Mouse (Mus musculus) thymus, adult 2 months (tissue): Measurements from ENCODE around the gene Atxn3.

Experiments
- CTCF ChIP-seq: fragments of 200-500 bp; IDR thresholded peaks from 2 replicates; pipeline ENCODE4 v1.5.1; 2012; ENCODE audit warnings: mild to moderate bottlenecking, control low read depth, low read length, moderate library complexity, borderline replicate concordance; ENCODE audit not compliant: control insufficient read depth, poor library complexity, insufficient read depth; ENCODE audit errors: extremely low read depth
- POLR2A ChIP-seq: fragments of 200-500 bp; IDR thresholded peaks from 2 replicates; pipeline ENCODE4 v1.6.1; 2012; ENCODE audit warnings: mild to moderate bottlenecking, low read length, control low read depth, moderate library complexity; ENCODE audit not compliant: control insufficient read depth, poor library complexity, insufficient read depth; ENCODE audit errors: extremely low read depth

- no peak for TF ChIP-seq CTCF
- no peak for TF ChIP-seq POLR2A
These were observed 58.3 kb downstream of the Atxn3 start for GRCm38 (mm10) chr12:101899671-101900245.
